In the genomic region with DNA sequence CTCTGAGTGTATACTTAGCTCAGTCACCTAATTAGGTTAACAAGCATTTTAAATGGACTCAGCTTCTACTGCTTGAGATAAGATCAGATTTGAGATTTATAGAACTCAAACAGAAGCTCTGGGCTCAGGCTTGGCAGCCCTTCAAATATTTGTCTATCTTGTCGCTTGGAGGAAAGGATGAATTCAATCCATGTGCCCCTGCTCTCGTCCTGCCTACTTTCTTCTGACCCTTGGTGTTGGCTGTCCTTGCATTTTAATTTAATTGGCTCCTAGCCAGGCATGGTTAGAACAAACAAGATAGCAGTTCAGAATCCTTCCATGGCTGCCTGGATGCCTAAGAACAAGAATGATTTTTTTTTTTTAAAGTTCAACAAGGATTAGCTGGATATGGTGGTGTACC, we compare ENCODE assay signal across 25 mouse cellular contexts.
DNase-seq lines count a peak whose midpoint lies in the region; ATAC-seq and TF ChIP-seq lines count a peak whose summit lies in the region.
"Had no signal": no experiment of that assay in that cellular context is flagged by ENCODE, and none has a peak within 500 bp of the region (broad histone marks: within the 10 kb centered on the region; RNA-seq: fewer than 3 reads in every experiment).

No protein-coding gene starts in this region.

- ATAC-seq in forebrain, embryonic 14.5 days: no peak
- no peak for ATAC-seq in forebrain, postnatal 0 days
- no peak for ATAC-seq in CD4-positive, CD25-positive, alpha-beta regulatory T cell, adult 4 months
- ATAC-seq: forebrain, embryonic 13.5 days; intestine, embryonic 16.5 days had no signal

- no peak overlapping the region for H3K4me2 ChIP-seq in forebrain, embryonic 14.5 days (ENCODE audit: low read length)
- H3K4me2 ChIP-seq in forebrain, postnatal 0 days (ENCODE audit: low read depth): no peak overlapping the region
- H3K4me2 ChIP-seq: embryonic facial prominence, embryonic 12.5 days; forebrain, embryonic 13.5 days; hindbrain, embryonic 14.5 days; limb, embryonic 13.5 days; midbrain, embryonic 12.5 days; neural tube, embryonic 12.5 days had no signal

- H3K9ac ChIP-seq in forebrain, embryonic 14.5 days (ENCODE audit: low read length): no peak overlapping the region
- H3K9ac ChIP-seq in forebrain, postnatal 0 days: no peak overlapping the region
- H3K9ac ChIP-seq: embryonic facial prominence, embryonic 12.5 days; forebrain, embryonic 13.5 days; hindbrain, embryonic 14.5 days; limb, embryonic 13.5 days; liver, embryonic 14.5 days; midbrain, embryonic 12.5 days; neural tube, embryonic 12.5 days had no signal

- no peak overlapping the region for H3K27ac ChIP-seq in forebrain, embryonic 14.5 days (ENCODE audit: low read depth, low read length)
- no peak overlapping the region for H3K27ac ChIP-seq in forebrain, postnatal 0 days (ENCODE audit: low read depth, low read length)
- H3K27ac ChIP-seq: embryonic facial prominence, embryonic 12.5 days; forebrain, embryonic 13.5 days; heart, adult 2 months; hindbrain, embryonic 14.5 days; limb, embryonic 13.5 days; liver, embryonic 14.5 days; macrophage; midbrain, embryonic 12.5 days; neural tube, embryonic 12.5 days had no signal

- no peaks in the 10 kb centered on the region for H3K36me3 ChIP-seq in forebrain, embryonic 14.5 days (ENCODE audit: control insufficient read depth, insufficient read depth, low read length)
- no peaks in the 10 kb centered on the region for H3K36me3 ChIP-seq in forebrain, postnatal 0 days (ENCODE audit: insufficient read depth)
- H3K36me3 ChIP-seq: embryonic facial prominence, embryonic 12.5 days; G1E; limb, embryonic 13.5 days; midbrain, embryonic 12.5 days; neural tube, embryonic 12.5 days had no signal

- 39% methylated on average over 2 of the region's 2 CpGs for WGBS in forebrain, embryonic 14.5 days
- 13% methylated on average over 2 of the region's 2 CpGs for WGBS in forebrain, postnatal 0 days

- H3K4me3 ChIP-seq in forebrain, embryonic 14.5 days (ENCODE audit: low read depth, low read length): no peak overlapping the region
- H3K4me3 ChIP-seq in forebrain, postnatal 0 days (ENCODE audit: low read depth, low read length): no peak overlapping the region
- H3K4me3 ChIP-seq: embryonic facial prominence, embryonic 12.5 days; erythroblast, embryonic 14.5 days; forebrain, embryonic 13.5 days; heart, adult 2 months; limb, embryonic 13.5 days; midbrain, embryonic 12.5 days; neural tube, embryonic 12.5 days had no signal

- peaks cover 6% of the 10 kb centered on the region; the same call in 1 of the 2 replicates for H3K4me1 ChIP-seq in forebrain, embryonic 14.5 days (ENCODE audit: control insufficient read depth, insufficient read depth, low read length)
- no peaks in the 10 kb centered on the region for H3K4me1 ChIP-seq in forebrain, postnatal 0 days (ENCODE audit: insufficient read depth)

- TF ChIP-seq CTCF in forebrain, postnatal 0 days (IDR thresholded peaks at IDR 0.05; ENCODE audit: low read depth): no peak

- peak; percentile 28 for DNase-seq in forebrain, embryonic 14.5 days (ENCODE audit: low spot score)
- no peak for DNase-seq in forebrain, postnatal 0 days
- peak; percentile 40 for DNase-seq in kidney, adult 9 months
- no peak for DNase-seq in kidney, adult 18-20 months
- DNase-seq in ovary, adult 18-20 months (ENCODE audit: low spot score): peak; percentile 35
- DNase-seq in ovary, postnatal 36 days (ENCODE audit: low spot score): no peak
- no peak for DNase-seq in liver
- DNase-seq: adrenal gland, adult 2 months; cerebellum, postnatal 10 days; gastrocnemius, postnatal 14 days; heart, adult 2 months; heart, postnatal 10 days; thymus, postnatal 36 days had no signal

- no peaks in the 10 kb centered on the region for H3K9me3 ChIP-seq in forebrain, embryonic 14.5 days (replicated peaks; ENCODE audit: control insufficient read depth, low read length)
- H3K9me3 ChIP-seq in forebrain, postnatal 0 days (ENCODE audit: low read length): no peaks in the 10 kb centered on the region
- H3K9me3 ChIP-seq: embryonic facial prominence, embryonic 12.5 days; forebrain, embryonic 13.5 days; G1E; limb, embryonic 13.5 days; midbrain, embryonic 12.5 days; neural tube, embryonic 12.5 days had no signal

- H3K27me3 ChIP-seq in forebrain, embryonic 14.5 days (replicated peaks; ENCODE audit: control insufficient read depth, insufficient read depth, low read length): no peaks in the 10 kb centered on the region
- no peaks in the 10 kb centered on the region for H3K27me3 ChIP-seq in forebrain, postnatal 0 days (ENCODE audit: insufficient read depth, low read length)
- H3K27me3 ChIP-seq: embryonic facial prominence, embryonic 12.5 days; forebrain, embryonic 13.5 days; limb, embryonic 13.5 days; midbrain, embryonic 12.5 days; neural tube, embryonic 12.5 days had no signal

Comparison
In these comparisons a context has a peak if more than half of its experiments do, and no peak if none do; other contexts are left out.
1. DNase-seq: peak in forebrain, embryonic 14.5 days (single experiment), kidney, adult 9 months (single experiment) and ovary, adult 18-20 months (single experiment); none in forebrain, postnatal 0 days (single experiment), kidney, adult 18-20 months (single experiment), ovary, postnatal 36 days (single experiment) and liver (single experiment).